Mouse (Mus musculus): ENCODE measurements around the gene Fam120b. TPM values are rescaled to one million over a fixed set of nuclear protein-coding genes. Genes with fewer than 3 reads are reported as not detected.

Gene Fam120b
- polyA plus RNA-seq, 1 experiment: 33.8 TPM

DNA sequence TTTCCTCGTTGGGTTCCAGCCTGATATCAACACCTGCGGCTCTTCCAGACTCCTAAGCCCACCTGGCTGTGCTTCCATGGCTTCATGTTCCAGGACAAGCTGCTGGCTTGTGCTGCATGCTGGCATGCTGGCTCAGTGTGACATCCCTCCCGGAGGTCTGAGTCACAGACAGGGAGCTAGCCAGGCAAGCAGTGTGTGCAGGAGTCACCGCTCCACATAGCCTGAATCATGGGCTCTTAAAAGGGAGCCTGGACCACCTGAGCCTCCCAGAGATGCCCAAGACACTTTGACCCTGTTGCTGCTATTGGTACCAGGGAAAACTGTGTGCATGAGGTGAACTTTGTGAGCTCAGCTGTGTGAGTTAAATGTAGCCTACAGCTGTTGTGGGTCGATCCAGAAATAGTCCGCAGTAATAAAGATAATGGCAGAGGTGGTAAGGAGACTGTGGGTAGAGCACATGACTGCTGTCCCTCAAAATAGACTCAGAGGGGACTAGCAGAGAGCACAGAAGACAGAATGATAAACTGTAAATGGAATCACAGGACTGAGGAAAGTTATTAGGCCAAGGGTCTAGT, 66.0 kb downstream of the Fam120b start:
- H3K27ac ChIP-seq (ENCODE audit: insufficient read depth, low read length): no peak overlapping the region
- no peak overlapping the region for H3K4me3 ChIP-seq (replicated peaks; ENCODE audit: insufficient read depth, low read depth, low read length)
- no peaks in the 10 kb centered on the region for H3K27me3 ChIP-seq (ENCODE audit: control insufficient read depth, insufficient read depth, low read length)
- DNase-seq: no peak
- no peaks in the 10 kb centered on the region for H3K4me1 ChIP-seq (ENCODE audit: control insufficient read depth, insufficient read depth, low read length)
- 64% methylated on average over 6 of the region's 6 CpGs for WGBS
- TF ChIP-seq CTCF (IDR thresholded peaks at IDR 0.05; ENCODE audit: borderline replicate concordance, insufficient read depth, low read depth, low read length): no peak
- no peak for TF ChIP-seq POLR2A (IDR thresholded peaks at IDR 0.05; ENCODE audit: borderline replicate concordance, insufficient read depth, low read length)

DNA sequence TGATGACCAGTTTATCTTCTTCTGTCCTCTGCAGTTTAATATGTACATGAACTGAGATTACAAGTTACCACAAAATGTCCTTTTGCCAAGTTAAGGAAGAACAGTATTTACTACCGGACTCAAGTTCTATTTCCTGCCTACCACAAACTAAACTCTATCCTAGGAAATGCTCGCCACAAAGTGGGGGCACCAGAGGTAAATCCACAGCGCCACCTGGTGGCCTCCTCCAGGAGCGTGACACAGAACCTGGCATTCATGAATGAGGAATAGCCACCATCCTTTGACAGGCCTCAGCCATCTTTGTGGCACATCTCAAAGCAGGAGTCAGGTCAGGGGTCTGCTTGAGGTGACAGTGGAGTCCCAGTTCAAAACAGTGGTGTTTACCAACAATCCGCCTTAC, 71.7 kb downstream of the Fam120b start:
- 19% methylated on average over 5 of the region's 5 CpGs for WGBS
- TF ChIP-seq POLR2A (IDR thresholded peaks at IDR 0.05; ENCODE audit: borderline replicate concordance, insufficient read depth, low read length): no peak
- peak; percentile 81 for TF ChIP-seq CTCF (IDR thresholded peaks at IDR 0.05; ENCODE audit: borderline replicate concordance, insufficient read depth, low read depth, low read length)
- H3K27me3 ChIP-seq (ENCODE audit: control insufficient read depth, insufficient read depth, low read length): no peaks in the 10 kb centered on the region
- DNase-seq: peak; percentile 45 to 58
- no peak overlapping the region for H3K4me3 ChIP-seq (replicated peaks; ENCODE audit: insufficient read depth, low read depth, low read length)
- no peaks in the 10 kb centered on the region for H3K4me1 ChIP-seq (ENCODE audit: control insufficient read depth, insufficient read depth, low read length)
- no peak overlapping the region for H3K27ac ChIP-seq (ENCODE audit: insufficient read depth, low read length)

DNA sequence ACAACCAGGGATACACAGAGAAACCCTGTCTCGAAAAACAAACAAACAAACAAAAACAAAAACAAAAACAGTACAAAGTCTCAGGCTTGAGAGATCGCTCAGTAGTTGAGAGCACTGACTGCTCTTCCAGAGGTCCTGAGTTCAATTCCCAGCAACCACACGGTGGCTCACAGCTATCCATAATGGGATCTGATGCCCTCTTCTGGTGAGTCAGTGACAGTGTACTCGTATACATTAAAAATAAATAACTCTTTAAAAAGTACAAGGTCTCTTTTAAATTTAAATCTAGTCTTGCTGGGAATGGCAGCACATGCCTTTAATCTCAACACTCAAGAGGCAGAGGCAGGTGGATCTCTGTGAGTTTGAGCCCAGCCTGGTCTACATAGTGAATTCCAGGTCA, 76.7 kb downstream of the Fam120b start:
- WGBS: 89% methylated on average over 4 of the region's 4 CpGs

More for the DNA sequence above, 76.7 kb downstream of the Fam120b start:
- Histone ChIP-seq H3K4me1 (ENCODE audit: control insufficient read depth, insufficient read depth, low read length) (no peaks in the 10 kb centered on the region), H3K27ac (ENCODE audit: insufficient read depth, low read length) (no peak overlapping the region), H3K4me3 (replicated peaks; ENCODE audit: insufficient read depth, low read depth, low read length) (no peak overlapping the region), H3K27me3 (ENCODE audit: control insufficient read depth, insufficient read depth, low read length) (no peaks in the 10 kb centered on the region)
- no peak for DNase-seq
- TF ChIP-seq CTCF (IDR thresholded peaks at IDR 0.05; ENCODE audit: borderline replicate concordance, insufficient read depth, low read depth, low read length): no peak
- no peak for TF ChIP-seq POLR2A (IDR thresholded peaks at IDR 0.05; ENCODE audit: borderline replicate concordance, insufficient read depth, low read length)

Other genes starting within 250 kb of the Fam120b start
- gene Dll1, start 19.3 kb upstream of the Fam120b start, polyA plus RNA-seq (2012; rRNA removed): 5.2 and 6.2 TPM in 2 replicates
- gene Psmb1, start 103.5 kb downstream of the Fam120b start, polyA plus RNA-seq (2012; rRNA removed): 157 and 162 TPM in 2 replicates
- 58.2 and 68.7 TPM in 2 replicates for gene Tbp, start 103.7 kb downstream of the Fam120b start, polyA plus RNA-seq (2012; rRNA removed)
- 26.3 and 28.1 TPM in 2 replicates for gene Pdcd2, start 131.1 kb downstream of the Fam120b start, polyA plus RNA-seq (2012; rRNA removed)
- gene Prdm9, start 168.2 kb downstream of the Fam120b start, polyA plus RNA-seq (2012; rRNA removed): 4.3 and 4.8 TPM in 2 replicates

Measured in cerebellum, adult 2 months (tissue).